Mouse (Mus musculus) myocyte (in vitro differentiated cells): Measurements from ENCODE around the gene Hspa1b.

Experiments used
- MAX ChIP-seq: IDR thresholded peaks from one replicate; pipeline ENCODE4 v1.6.1; 2011; ENCODE audit warnings: low read depth, mild to moderate bottlenecking, control low read depth
- MYOD1 ChIP-seq, 3 experiments: IDR thresholded peaks; one replicate each; pipeline ENCODE4 v1.6.1; 2011; ENCODE audit warnings: control low read depth in 2 of 3, low read depth in 2 of 3, mild to moderate bottlenecking in 2 of 3, moderate library complexity in 1 of 3; ENCODE audit not compliant: insufficient read length in 2 of 3, control insufficient read depth in 1 of 3
- MYOG ChIP-seq, 3 experiments: IDR thresholded peaks; one replicate each; pipeline ENCODE4 v1.6.1; 2011; ENCODE audit warnings: control low read depth in 2 of 3, low read depth in 2 of 3, mild to moderate bottlenecking in 2 of 3; ENCODE audit not compliant: insufficient read length in 2 of 3, control insufficient read depth in 1 of 3, insufficient read depth in 1 of 3
- POLR2A ChIP-seq: IDR thresholded peaks from one replicate; pipeline ENCODE4 v1.6.1; 2011; ENCODE audit warnings: low read depth, mild to moderate bottlenecking, control low read depth, moderate library complexity; ENCODE audit not compliant: insufficient read length
- POLR2AphosphoS2 ChIP-seq: IDR thresholded peaks from one replicate; pipeline ENCODE4 v1.6.1; 2011; ENCODE audit warnings: low read depth, control low read depth; ENCODE audit not compliant: insufficient read length
- USF1 ChIP-seq: IDR thresholded peaks from one replicate; pipeline ENCODE4 v1.6.1; 2011; ENCODE audit warnings: low read depth, mild to moderate bottlenecking, control low read depth, moderate library complexity

- TF ChIP-seq MAX (no peak), MYOG (IDR thresholded peaks at IDR 0.05; ENCODE audit: control insufficient read depth in 1 of 3, insufficient read depth in 1 of 3, insufficient read length in 2 of 3, low read depth in 2 of 3) (no peak), POLR2A (no peak), POLR2AphosphoS2 (no peak), USF1 (no peak), MYOD1 (IDR thresholded peaks at IDR 0.05; ENCODE audit: control insufficient read depth in 1 of 3, insufficient read length in 2 of 3, low read depth in 2 of 3) (no peak)
Observed at GRCm38 (mm10) chr17:34979631-34980030, 20.6 kb upstream of the Hspa1b start.
